Mouse (Mus musculus): ENCODE measurements around the gene Gsto1.

Gsto1 gene

DNA sequence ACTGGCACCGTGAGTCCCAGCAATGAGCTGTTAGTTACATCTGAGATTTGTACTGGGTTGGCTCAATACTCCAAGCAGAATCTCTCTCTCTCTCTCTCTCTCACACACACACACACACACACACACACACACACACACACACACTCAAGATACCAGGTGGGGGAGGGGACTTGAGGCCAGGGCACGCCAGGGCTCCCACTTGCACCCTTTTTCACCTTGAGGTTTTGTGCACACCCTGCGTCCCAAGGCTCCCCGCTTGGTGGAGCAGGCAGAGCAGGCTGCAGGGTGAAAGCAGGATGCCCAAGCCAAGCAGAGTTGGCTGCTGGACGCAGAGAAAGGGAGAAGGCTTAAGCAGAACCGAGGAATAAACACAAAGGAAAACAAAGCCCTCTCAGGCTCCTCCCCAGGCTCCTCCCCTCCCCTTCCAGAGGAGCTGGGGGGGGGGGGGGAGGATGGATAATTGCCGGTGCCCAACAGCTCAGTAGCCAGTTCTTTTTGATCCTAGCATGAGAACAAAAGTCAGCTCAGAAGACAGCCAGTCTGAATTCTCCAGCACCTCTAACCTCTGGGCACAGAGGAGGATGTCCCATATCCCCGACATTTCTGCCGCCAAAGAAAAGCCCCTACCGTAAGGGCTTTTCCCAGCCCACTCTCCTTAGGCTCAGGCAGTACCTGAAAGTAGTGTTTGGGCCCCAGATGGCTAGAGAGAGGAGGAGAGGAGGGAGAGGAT lies 54.8 kb downstream of the Gsto1 start:
- in situ Hi-C loops (cut with MboI; ENCODE audit: low pct_unique_long_range_greater_than_20kb in 1 of 2, low sequenced_read_pairs in 2 of 2, unreplicated experiment in 1 of 2): no loop called here

- in situ Hi-C loops (cut with MboI; ENCODE audit: low pct_unique_long_range_greater_than_20kb in 1 of 2, low sequenced_read_pairs in 2 of 2, unreplicated experiment in 1 of 2): no loop called here
These were observed 55.4 kb downstream of the Gsto1 start for GRCm38 (mm10) chr19:47910117-47910618.

DNA sequence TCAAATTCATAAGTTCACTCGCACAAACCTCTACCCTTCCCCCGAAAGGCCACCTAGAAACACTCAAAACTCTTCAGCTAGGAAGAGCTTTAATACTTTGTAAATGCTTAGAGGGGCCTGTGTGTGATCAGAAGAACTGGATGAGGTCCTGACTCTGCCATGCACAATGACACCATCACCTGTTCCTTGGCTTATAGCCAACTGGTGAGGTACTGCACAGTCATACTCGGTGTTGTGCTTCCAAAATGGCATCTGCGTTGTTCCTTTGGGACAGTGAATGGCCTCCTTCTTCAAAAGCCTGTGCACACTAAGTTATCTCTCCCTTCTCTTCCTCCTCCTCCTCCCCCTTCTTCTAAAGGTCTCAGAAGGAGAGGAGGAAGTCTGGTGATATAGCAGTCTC lies 56.0 kb downstream of the Gsto1 start:
- in situ Hi-C loops (cut with MboI; ENCODE audit: low pct_unique_long_range_greater_than_20kb in 1 of 2, low sequenced_read_pairs in 2 of 2, unreplicated experiment in 1 of 2): no loop called here

DNA sequence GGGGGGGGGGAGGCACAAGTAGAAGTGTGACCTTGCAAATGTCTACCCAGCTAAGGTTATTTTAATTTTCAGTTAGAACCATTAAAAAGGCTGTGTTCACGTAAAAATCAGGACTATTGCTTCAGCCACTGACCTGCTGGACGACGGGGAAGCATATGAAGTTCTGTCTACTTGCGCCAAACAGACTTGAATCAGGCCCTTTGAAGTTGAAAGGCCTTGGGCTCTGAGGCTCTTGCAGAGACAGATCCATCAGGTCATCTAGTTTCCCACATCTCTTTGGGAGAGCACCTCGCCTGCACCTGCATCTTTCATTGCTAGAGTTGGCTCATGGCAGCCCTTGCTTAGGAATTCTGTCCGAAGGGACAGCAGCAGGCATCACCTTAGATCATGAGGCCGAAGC lies 58.6 kb downstream of the Gsto1 start:
- in situ Hi-C loops (cut with MboI; ENCODE audit: low pct_unique_long_range_greater_than_20kb in 1 of 2, low sequenced_read_pairs in 2 of 2, unreplicated experiment in 1 of 2): no loop called here

DNA sequence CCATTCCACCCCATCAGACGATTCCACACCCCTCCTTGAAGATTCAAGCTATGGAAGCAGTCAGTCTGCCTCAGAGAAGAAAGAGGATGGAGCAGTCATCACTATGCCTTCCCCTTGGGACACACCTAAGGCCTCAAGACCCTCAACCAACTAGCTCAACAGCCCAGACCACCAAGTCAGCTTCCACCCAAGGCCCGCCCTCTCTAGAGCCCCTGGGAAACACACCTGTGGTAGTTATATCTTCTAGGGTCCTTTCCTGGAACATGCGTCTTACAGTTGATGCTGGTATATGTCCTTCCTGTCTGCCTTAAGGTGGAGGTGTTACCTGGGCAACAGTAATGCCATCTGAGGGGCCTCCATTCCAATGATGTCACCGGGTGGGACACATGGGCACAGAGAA lies 59.4 kb downstream of the Gsto1 start:
- in situ Hi-C loops (cut with MboI; ENCODE audit: low pct_unique_long_range_greater_than_20kb in 1 of 2, low sequenced_read_pairs in 2 of 2, unreplicated experiment in 1 of 2): no loop called here
